Mouse (Mus musculus): ENCODE results near the gene Qsox2.

The Qsox2 gene

DNA sequence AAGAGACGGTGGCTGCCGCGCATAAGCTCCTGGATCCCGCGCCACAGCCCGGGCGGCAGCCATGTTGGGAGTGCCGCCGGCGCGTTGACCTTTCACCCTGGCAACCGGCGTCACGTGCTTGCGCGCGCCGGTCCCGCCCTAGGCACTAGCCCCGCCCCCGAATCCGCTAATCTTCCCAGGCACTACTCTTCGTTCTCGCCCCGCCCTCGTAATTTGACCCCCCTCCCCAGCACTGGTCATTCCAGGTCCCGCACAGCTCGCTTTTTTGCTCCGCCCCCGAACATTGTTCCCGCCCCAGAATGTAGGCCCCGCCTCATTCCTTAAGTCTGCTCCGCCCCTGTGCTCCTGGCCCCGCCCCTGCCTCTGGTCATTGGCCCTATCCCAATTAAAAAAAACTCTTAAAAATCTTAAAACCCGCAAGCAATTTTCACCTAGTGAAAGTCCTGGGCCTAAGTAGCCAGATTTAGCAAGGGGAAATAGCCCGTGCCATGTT lies at the start of gene Qsox2:
TSS of gene Qsox2 (minus strand) at position 236 of the 493 bp plus-strand sequence.
- peak; percentile 78 to 84 for DNase-seq (ENCODE audit: low spot score in 2 of 2)

DNA sequence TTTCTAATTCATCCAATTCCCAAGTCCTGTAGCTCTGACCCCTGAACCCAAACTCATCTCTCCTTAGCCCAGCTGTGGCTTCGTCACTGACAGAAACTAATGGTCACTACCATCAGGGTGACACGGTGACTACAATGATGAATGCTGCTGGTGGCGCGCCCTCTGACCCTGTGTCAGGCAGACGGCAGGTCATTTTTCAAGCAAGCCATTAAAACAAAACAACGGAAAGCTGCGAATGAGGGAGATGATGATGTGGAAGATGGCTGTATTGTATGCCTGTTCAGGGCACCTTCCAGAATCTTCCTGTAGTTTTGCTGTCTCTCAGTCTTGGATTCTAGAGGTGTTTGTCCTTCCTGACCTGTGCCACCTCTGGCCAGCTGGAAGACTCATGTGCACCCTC lies 49.1 kb upstream of the Qsox2 start:
- no peak for DNase-seq (ENCODE audit: low spot score in 2 of 2)

DNA sequence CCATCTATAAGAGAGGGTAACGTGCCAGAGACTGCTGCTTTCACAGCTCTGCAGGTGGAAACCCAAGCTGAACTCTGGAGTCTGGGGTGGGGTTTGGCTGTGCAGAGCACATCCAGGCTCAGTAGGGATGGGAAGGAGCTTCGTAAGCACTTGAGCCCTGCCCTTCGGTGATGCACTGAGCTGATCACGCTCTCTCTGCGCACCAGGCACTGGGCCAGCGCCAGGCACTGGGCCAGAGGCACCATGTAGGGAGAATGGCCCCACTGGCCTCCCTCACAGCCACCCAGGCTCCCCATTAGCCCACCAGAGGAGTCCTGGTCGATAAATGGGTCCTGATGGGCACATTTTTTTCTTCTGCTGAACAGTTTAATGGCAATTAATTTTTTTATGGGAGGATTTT lies 48.5 kb upstream of the Qsox2 start:
- DNase-seq (ENCODE audit: low spot score in 2 of 2), result no peak

DNA sequence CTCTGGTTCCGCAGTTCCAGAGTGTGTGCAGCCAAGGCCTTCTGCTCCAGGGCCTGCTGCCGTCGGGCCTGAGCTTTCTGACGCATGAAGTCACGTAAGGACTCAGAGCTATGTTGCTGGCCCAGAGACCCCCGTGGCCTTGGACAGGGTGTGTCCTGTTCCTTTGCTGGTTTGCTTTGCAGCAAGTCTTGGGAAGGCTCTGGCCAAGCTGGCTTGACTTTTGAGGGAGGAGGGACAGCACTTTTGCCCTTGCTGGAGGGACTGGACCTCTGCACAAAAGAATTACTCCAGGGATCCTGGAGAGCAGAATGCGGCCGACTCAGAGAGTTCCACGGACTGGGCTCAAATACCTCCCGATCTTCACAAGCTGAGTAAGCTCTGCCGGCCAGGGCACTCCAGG lies 43.3 kb upstream of the Qsox2 start:
- DNase-seq (ENCODE audit: low spot score in 2 of 2), result no peak

DNA sequence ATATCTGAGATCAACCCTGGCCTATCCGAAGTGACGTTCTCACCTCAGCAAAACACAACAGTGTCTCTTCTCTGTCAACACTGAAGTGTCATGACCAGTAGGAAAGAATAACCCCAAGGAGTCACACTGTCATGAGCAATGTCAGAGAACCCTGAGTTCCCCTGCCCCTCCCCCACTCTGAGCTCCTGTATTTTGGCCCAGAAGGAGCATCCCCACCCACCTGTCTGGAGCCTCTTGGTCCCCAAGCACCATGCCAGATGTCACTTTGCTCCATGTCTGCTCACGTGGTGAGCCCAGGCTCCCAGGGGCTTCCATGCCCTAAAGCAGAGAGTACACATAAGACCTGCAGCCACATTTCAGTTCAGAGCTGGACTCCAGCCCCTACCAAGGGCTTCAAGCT lies 42.4 kb upstream of the Qsox2 start:
- no peak for DNase-seq (ENCODE audit: low spot score in 2 of 2)

DNA sequence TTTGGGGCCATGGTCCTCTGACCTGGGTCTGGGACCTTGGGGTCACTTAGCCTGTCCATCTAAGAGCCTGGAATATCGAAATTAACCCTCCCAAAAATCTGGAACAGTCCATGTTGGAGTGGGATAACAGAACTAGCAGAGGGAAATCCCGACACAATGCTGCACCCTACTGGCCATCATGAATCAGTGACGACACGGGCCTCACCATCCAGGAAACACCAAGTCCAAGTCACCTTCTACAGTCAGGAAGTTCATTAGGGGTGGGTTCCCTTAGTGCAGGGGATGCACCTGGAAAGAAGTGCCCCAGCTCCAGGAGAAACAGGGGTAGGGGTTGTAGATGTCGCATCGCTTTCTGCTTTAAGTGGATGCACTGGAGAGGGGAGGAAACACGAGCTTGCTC lies 36.3 kb upstream of the Qsox2 start:
- no peak for DNase-seq (ENCODE audit: low spot score in 2 of 2)

DNA sequence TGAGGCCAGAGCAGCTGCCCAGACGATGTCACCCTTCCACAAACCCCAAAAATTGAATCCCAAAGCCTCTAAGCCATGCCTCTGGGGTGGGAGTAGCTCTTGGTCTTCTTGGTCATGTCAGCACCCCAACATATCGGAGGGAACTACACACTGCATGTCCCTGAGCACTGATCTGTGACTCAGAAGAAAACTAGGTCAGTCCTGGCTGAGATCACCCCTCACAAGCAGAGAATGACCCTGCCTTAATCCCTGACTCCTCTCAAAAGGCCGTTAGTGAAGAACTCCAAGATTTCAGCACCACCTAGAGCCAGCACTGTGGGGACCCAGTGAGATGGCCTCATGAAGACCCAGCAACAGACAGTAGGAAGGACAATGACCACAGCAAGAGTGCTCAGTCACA lies 30.9 kb upstream of the Qsox2 start:
- no peak for DNase-seq (ENCODE audit: low spot score in 2 of 2)

DNA sequence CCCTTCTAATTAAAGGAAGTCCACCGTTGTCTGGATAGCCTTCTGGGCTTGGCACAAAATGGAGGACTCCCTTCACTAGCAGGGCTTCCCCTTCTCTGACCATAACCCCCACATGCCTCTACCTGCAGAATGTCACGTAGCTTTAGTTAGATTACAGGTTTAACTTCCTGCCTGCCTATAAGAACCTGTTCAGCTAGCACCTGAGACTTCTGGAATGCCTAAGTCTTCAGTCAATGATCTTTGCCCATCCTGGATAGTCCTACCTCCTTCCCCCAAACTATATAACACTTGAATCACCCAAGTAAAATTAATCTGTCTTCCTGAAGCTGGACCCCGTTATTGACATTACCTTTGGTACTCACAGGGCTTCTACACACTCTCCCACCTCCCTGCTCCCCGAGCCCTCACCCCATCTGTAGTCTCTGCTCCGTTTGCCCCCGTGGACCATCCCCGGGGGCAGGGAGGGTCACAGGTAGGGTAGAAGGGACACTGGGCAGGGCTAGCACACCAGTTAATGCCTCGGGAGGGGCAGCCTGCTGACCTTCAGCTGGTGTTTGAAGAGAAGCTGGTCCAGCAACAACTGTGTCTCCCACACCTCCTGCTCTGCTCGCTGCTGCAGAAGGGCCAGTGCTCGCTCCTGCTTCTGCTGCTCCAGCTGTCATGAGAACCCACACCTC lies 28.9 kb upstream of the Qsox2 start:
- DNase-seq (ENCODE audit: low spot score in 2 of 2), result no peak

DNA sequence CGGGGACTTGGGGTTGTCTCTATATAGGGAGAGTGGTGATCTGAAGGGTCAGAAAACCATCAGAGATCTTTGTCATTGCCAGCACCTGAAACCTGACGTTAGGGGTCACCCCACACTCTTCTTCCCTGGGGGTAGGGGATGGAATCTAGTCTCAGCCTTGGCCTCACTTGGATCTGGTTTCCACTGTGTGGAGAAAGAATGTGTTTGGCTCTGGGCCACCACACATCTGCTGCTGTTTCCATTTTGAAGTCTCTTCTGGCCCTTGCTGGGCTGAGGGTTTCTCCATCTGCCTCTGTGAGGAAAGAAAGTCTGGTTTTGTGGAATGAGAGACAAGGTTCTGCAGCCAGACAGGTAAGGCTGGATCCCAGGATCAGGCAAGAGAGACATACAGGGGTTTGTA lies 27.8 kb upstream of the Qsox2 start:
- DNase-seq (ENCODE audit: low spot score in 2 of 2), result no peak

DNA sequence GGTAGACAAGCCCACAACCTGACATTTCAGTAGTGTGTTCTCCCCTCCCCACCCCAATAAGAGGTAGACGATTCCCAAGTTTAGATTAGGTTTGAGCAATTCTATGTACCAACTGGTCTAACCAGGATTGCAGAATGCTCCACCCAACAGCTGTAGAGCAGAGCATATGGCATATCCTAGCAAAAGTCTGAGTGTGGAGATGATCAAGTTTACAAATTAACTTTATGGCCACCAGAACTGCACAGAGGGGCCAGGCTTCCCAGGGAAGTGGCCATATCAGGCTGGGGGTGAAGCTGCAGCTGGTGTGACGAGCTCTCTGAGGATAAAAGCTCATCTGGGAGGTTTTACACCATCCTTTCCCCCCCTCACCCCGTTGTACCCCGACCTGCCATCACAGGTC lies 27.3 kb upstream of the Qsox2 start:
- DNase-seq (ENCODE audit: low spot score in 2 of 2), result no peak

DNA sequence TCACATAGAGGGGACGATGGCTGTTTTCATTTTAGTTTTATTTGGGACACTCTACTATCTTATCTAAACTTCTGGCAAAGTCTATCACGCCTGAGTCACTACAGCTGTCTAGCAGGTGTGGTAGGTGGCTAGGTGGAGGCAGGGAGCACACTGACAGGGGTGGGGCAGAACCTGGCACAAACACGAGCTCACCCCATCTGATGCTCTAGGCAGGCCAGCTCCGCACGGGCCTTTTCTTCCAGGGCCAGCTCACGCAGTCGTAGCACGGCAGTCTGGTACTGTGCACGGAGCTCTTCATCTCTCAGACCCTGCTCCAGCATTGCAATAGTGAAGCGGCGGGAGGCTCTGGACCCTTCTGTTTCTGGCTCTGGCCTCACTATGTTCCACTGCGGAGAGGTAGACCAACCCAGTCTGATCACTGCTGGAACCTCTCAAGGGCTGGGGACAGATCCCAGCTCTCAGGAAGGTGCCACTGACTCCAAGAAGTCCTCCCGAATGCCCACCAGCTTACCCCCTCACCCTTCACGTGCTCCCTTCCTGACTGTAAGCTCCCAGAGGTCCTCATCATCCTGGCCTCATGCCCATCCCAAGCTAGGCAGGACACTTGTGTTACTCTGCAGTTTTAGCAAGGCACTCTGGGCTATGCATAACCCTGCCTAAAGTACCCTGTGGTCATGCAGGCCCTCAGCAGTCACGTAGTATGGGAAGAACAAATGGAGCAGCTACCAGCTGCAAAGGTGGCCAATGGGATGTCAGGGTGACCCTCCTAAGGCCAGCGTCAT lies 20.2 kb upstream of the Qsox2 start:
- DNase-seq (ENCODE audit: low spot score in 2 of 2), result no peak

DNA sequence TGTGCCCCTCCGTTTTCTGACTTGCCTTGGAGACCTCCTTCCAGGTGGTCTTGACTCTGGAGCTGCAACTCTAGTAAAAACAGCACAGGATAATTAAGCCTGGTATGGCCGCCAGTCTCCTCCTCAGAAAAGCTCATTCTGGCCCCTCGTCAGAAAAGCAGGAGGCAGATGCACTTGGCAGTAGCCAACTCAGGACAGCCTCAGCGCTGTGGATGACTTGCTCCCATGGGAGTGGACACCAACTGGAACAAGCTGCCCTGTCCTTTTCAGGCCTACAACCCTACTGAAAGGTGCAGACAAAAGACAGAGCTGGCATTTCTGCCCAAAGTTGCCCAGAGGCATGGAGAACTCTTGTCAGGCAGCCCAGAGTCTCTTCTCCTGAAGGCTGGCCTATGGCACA lies 17.5 kb upstream of the Qsox2 start:
- no peak for DNase-seq (ENCODE audit: low spot score in 2 of 2)

DNA sequence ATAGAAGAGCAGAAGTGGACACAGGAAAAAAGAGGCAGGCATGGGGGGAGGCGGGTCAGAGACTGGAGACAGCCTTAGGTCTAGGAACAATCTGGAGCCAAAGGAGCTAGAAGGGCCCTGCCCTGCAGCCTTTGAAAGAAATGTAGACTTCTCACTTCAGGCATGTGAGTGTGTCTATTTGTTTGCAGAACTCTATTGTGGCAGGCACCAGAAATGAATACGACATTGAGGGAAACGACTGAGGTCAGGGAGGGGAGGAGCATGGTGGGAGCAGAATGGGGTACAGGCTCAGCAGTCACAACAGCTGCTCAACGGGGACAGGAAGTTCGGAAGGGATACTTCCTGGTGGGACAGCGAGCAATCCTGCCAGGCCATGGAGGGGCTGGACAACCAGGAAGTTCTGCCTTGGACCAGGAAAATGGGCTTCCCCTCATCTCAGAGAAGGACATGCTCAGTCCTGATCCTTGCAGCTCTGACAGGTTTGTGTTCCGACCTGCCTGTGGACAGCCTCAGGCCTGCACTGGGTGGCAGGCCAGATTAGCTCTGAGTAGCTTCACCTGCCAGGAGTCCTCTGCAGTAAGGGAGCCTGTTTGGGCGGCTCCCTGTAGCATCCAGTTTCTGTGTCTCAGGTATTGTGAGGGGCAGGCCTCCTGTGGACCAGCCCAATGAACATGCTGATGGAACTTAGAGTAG lies 15.3 kb upstream of the Qsox2 start:
- DNase-seq (ENCODE audit: low spot score in 2 of 2), result no peak

DNA sequence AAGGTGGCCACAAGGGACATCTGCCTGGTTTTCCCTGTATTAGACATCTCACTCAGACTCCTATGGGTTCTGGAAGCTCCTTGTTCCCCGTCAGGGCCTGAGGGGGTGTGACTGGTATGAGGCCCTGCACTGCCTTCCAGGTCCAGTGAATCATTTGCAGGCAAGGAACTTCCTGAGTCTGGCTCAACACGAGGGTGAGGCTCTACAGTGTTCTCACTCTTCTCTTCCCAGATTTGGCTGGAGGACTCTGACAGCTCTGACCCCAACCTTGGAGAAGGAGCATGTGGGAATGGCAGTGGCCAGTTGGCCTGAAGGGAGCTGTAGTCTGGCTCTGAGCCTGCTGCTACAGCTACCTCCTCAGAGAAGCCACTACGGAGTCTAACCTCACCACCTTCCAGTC lies 10.2 kb upstream of the Qsox2 start:
- no peak for DNase-seq (ENCODE audit: low spot score in 2 of 2)

DNA sequence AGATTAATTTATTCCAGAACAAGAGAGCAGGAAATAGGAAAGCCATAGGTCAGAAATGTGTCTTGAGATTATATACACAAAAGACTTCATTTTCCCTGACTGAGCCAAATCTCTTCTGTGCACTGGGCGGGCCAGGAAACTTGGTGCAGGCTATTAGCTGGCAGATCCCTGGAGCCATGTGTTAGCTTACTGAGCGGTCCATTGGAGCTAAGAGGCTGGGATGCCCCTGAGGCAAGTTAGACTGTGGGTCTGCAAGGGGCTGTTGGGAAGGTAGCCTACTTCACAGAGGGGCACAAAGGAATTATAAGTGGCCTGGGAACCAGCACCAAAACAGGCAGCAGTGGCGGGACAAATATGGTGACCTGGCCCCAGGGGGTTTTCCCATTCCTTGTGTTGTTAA lies 3.5 kb upstream of the Qsox2 start:
- DNase-seq (ENCODE audit: low spot score in 2 of 2), result no peak

DNA sequence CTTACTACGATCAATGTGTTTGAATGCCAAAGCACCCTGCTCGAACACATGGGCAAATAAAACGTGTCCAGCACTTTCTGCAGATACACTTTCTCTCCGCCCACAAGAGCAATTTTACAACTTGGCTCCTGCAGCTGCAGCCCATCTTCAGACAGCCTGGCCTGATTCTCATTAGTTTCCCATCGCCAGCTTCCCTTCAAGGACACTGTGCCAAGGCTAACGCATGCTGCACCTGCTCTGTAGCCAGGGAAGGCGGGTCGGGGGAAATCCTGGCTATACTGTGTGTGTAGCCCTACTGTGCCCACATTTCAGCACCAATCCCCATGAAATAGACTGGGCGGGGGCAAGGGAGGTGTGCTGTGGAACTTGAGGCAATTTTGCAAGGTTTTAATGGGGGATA lies 3.0 kb upstream of the Qsox2 start:
- no peak for DNase-seq (ENCODE audit: low spot score in 2 of 2)

DNA sequence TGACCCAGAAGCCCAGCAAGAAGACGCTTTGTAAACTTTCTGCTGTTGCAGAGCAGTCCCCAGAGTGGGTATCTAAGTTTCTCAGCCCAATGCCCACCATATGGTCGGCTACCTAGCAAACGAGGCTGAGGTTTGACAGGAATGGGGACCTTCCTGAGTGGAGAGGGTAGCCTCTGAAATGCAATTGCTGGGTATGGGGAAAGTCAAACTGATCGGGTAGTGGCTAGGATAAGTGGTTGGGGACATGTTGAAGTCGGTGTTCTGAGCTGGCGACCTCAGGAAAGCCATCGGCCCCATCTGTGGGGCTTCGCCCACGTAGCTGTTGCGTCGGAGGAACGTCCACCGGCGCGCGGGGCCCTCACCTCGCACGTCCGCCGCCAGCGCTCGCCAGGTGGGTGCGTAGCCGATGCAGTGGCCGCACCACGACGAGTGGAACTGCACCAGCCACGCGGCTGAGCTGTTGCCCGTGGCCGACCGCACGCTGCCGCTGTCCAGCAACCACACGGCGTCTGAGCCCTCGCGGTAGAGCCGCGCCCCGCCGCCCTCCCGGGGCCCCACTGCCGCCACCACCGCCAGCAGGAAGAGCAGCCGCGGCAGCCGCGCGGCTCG lies 540 bp downstream of the Qsox2 start:
- peak in 1 of 2 experiments; percentile 10 for DNase-seq (ENCODE audit: low spot score in 2 of 2)

DNA sequence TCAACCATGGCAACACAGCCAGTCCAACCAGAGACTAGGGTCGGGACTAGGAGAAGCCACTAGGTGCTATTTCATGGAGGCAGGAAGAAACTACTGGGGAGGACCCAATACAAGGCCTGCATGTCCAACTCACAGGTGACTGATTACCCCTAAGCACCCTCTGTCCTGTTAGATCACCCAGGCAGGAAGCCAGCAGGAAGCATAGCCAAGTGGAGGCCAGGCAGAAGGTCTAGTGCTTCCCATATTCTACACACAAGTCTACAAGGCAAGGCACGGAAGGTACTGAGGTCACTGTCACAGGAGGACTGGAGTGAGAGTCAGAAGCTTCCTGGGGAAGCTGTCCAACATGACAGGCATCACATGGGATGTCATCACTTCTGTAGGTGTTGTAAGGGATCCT lies 2.6 kb downstream of the Qsox2 start:
- DNase-seq (ENCODE audit: low spot score in 2 of 2), result no peak

DNA sequence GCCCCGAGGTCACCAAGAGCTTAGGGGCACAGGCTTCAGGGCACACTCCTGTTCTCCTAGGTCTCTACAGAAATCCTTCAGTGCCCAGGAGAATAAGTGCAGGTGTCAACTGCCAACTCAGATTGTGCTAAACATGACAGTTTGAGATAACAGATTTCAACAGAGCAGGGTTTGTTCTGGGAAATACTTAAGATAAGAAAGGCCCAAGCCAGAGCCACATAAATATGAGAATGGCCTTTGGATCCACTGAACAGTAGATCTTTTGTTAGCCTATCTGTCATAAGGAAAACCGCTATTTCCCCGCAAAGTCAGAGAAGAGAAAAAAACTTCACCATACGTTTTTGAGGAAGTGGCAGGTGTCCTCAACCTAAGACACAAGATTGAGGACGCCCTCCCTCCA lies 3.1 kb downstream of the Qsox2 start:
- no peak for DNase-seq (ENCODE audit: low spot score in 2 of 2)

DNA sequence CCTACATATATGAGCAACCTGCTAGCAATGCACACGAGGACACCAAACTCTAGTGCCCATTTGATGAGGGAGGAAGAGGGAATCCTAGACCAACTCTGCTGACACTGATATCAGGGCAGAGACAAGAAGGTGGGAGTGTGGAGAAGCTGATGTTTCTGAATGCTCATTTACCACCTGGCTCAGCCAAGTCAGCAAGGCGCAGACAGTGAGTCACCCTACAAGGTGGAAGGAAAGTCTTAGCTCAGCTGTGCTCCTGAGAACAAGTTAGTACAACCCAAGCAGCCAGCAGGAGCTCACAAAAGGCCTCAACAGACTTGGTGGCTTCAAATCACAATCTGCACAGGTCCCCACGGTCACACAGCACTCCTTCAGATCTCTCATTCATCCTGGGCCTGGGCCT lies 6.0 kb downstream of the Qsox2 start:
- no peak for DNase-seq (ENCODE audit: low spot score in 2 of 2)

DNA sequence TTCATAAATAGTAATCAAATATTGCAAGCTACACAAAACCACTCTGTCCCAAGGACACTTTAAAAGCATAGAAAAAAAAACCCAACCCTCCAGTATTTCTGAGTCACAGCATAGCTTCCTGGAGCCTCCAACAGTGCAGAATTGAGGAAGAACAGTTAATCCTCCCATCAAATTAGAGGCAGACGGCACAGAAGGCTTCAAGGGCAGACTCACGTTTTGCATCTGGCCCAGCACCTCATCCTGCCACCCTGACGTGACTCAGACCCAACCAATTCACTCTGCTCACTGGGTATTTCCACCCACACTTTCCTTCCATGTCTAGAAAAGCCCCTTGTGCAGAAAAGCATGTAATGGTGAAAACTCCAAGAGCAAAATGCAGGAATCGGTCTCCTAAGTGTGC lies 7.1 kb downstream of the Qsox2 start:
- no peak for DNase-seq (ENCODE audit: low spot score in 2 of 2)

DNA sequence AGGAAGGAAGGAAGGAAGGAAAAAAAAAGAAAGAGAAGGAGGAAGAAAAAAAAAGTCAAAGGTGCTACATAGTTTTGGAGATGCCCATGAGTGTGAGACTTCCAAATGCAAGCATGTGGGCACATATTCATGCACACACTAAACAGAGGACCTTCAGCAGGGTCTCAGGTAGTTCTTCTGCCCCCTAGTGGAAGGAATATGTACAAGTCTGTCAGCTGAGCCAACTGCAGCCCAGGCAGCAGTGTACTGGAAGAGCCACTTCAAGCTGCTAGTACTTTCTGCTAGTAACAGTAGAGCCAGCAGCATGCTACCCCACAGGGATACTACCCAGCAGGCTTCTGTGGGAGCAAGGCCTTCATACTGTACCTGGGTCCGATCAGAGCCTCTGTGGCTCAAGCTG lies 9.5 kb downstream of the Qsox2 start:
- DNase-seq (ENCODE audit: low spot score in 2 of 2), result peak in 1 of 2 experiments; percentile 13

All from natural killer cell, adult 2 months (primary cell).